Mouse (Mus musculus): ENCODE measurements around the gene Coro1a. TPM values are rescaled to one million over a fixed set of nuclear protein-coding genes. Genes with fewer than 3 reads are reported as not detected.
A peak's percentile ranks its signal among the peaks of the same experiment; 100 is the strongest.

Coro1a gene
- total RNA-seq, 2 experiments from 2014 or later: 131 to 141 TPM

DNA sequence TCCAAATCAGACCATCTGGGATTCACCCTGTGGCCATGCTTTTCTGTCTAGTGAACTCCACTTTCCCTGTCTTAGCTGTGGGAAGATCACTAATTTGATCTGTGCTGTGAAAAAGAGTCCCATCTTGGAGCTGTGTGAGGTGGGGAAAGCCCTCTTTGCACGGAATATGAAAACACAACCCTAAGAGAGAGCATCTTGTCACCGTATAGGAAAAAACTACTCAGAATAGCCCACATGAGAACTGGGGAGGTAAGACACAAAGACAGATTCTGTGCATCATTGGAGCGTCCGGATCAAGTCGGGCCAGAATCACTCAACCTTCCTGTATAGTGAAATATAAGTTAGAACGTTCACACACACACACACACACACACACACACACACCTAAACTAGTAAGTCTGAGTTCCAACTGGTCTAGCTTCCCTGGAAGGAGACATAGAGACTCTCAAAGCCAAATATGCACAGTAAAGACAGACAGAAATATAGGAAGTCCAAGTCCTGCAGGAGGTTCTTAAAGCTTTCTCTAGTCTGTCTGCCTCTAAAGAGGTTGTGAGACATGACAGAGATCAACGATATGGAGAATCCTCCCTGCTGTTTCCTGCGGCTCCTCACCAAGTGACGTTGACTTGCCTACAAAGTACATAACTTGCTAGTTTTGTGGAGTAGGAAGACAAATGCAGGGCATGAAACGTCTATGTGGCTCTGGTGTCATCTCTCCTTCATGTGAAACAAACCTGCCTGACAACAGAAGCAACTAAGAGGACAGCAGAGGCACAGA lies 777 bp upstream of the Coro1a start:
- DNase-seq (ENCODE audit: low spot score in 2 of 2): no peak

- peak; percentile 86 to 93 for DNase-seq (ENCODE audit: low spot score in 2 of 2)
Measured at GRCm38 (mm10) chr7:126704121-126704980, 3.2 kb downstream of the Coro1a start.

GRCm38 (mm10) chr7:126703757-126704077 lies 3.9 kb downstream of the Coro1a start:
- DNase-seq (ENCODE audit: low spot score in 2 of 2): no peak

- no peak for DNase-seq (ENCODE audit: low spot score in 2 of 2)
Measured at GRCm38 (mm10) chr7:126702861-126703756, 4.5 kb downstream of the Coro1a start.

GRCm38 (mm10) chr7:126702358-126702757 lies 5.2 kb downstream of the Coro1a start:
- no peak for DNase-seq (ENCODE audit: low spot score in 2 of 2)

GRCm38 (mm10) chr7:126701559-126702357 lies 5.8 kb downstream of the Coro1a start:
- DNase-seq (ENCODE audit: low spot score in 2 of 2): no peak

- DNase-seq (ENCODE audit: low spot score in 2 of 2): peak; percentile 92 to 93
Measured at GRCm38 (mm10) chr7:126701070-126701469, 6.5 kb downstream of the Coro1a start.

DNA sequence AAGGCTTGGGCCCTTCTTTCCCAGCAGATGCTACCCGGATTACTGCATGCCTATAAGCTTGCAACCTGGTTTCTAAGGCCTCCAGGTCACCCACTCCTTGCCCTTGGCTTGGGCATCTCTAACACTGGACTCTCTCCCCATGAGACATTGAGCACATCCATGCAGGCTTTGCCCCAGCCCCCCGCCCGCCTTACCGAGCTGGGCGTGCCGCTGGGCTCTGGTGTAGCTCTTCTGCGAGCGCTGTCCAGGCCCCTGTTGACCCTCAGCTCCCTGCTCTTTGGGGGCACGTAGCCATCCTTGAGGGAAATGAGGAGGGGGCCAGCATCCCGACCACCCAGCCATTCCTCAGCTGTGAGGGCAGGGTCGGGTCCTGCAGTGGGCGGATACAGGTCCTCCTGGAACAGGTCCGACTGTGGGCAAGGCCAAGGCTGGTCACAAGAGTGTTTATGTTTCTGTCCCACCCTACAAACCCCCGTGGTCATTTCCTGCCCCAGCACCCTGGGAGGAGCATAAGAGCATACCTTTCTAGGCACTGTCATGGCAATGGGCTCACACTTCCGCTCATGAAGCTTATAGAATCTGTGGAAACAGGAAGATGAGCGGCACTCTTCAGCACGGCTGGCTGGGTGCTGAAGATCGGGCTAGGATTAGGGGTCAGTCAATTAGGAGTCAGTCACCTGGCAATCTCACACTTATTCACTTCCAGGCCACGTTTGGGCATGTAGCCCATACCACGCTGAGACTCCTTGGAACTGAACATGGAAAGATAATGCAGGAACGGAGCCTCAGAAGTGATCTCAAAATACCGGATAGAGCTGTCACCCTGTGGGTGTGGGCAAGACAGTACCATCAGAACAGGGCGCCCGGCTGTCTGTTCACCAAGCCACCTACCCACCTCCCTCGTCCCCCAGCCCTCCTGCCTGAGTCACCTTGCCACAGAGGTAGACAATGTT lies 7.2 kb downstream of the Coro1a start:
- DNase-seq (ENCODE audit: low spot score in 2 of 2): no peak

GRCm38 (mm10) chr7:126697838-126698237 lies 9.7 kb downstream of the Coro1a start:
- DNase-seq (ENCODE audit: low spot score in 2 of 2): no peak

GRCm38 (mm10) chr7:126696886-126697285 lies 10.7 kb downstream of the Coro1a start:
- no peak for DNase-seq (ENCODE audit: low spot score in 2 of 2)

- DNase-seq (ENCODE audit: low spot score in 2 of 2): no peak
Measured at GRCm38 (mm10) chr7:126696303-126696702, 11.3 kb downstream of the Coro1a start.

DNA sequence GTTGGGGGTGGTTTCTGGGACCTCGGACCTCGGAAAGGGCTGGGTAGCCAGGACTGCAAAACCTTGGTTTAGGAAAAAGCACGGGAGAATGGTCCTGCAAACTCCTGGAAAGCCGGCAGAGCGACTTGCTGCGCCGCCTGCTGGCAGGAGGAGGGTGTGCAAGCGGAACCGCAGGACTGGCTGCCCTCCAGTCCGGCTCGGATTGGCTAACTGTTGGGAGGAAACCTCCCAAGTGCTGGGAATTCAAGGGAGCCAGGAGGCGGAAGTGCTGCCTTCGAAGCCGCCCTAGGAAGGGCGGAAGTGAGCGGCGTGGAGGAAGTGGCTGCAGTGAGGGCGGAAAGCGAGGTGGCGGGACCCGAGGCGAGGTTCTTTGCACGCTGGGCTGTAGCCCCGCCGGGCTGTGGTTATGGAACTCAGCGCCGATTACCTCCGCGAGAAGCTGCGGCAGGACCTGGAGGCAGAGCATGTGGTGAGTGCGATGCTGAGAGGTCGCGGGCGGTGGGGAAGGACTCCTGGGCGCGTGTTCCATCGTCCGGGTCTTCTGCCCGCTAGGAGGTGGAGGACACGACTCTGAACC lies 11.9 kb downstream of the Coro1a start, which contains the start of gene Slx1b:
TSS of gene Slx1b (minus strand) at position 154 of the 577 bp plus-strand sequence.
- peak; percentile 97 for DNase-seq (ENCODE audit: low spot score in 2 of 2)

DNA sequence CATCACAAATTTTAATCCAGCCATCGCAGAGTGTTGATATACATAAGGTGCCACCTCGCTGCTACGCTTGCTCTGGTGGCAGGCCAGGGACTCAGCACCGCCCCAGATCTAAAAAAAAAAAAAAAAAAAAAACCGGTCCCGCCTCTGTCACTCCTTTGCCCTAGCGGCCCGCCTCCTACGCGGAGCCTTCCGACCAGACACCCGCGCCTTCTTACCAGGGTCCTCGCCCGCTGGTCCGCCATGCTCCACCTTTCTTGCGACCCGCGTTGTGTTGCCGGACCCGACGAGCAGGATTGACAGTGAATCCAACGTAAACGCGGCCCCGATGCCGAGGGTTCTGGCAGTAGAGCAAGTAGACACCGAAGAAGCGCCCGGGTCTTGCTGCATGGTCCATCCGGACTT lies 12.4 kb downstream of the Coro1a start, which contains the start of gene Bola2:
TSS of gene Bola2 (plus strand) at position 192 of the 402 bp plus-strand sequence.
- no peak for DNase-seq (ENCODE audit: low spot score in 2 of 2)

- DNase-seq (ENCODE audit: low spot score in 2 of 2): no peak
Measured at GRCm38 (mm10) chr7:126694441-126695051, 13.0 kb downstream of the Coro1a start.

DNA sequence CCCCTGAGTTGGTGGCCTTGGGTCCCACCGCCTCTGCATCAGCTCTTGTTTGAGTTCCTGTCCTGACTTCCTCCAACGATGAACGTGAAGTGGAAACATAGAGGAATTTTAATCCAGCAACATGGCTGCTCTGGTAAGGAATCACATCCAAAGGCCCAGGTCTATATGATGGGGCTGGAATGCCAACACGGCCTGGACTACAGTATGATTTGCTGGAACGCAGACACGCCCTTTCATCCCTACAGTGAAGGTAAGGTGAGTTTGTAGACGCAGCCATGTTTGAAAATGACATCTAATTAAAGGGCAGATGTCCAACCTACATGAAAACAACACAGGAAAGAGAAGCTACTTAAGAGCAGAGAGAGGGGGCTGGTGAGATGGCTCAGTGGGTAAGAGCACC lies 13.8 kb downstream of the Coro1a start:
- no peak for DNase-seq (ENCODE audit: low spot score in 2 of 2)

GRCm38 (mm10) chr7:126693256-126693655 lies 14.3 kb downstream of the Coro1a start:
- DNase-seq (ENCODE audit: low spot score in 2 of 2): peak; percentile 80 to 91

- no peak for DNase-seq (ENCODE audit: low spot score in 2 of 2)
Measured at GRCm38 (mm10) chr7:126692426-126692825, 15.2 kb downstream of the Coro1a start.

DNA sequence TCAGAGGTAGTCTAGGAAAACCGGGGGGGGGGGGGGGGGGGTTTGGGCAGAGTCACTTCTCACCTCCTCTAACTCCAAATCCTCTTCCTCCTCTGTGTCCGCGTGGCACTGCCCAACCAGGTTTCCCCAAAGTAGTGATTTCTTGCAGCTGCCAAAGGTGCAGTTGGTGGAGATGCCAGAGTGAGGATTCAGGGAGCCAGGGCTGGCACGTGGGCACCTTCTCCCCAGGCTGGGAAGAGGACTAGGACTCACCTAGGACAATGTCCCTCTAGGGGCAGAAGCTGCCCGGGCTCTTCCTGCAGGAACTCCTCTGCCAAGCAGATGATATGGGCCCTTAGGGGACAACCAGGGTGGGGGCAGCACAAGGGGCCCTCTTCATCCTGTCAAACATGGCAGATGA lies 15.9 kb downstream of the Coro1a start:
- DNase-seq (ENCODE audit: low spot score in 2 of 2): no peak
